Mouse (Mus musculus) kidney, embryonic 16.5 days (tissue): ENCODE results near the gene Dgcr2. TPM values are rescaled to one million over a fixed set of nuclear protein-coding genes. Genes with fewer than 3 reads are reported as not detected.

Source experiments
- ATAC-seq: fragments of 200-750 bp; cut with Nextera tagmentation; 2 replicates; pipeline ENCODE4 v1.8.0; 2017; ENCODE audit warnings: moderate TSS enrichment; ENCODE audit not compliant: low FRiP score, low TSS enrichment
- H3K27ac ChIP-seq: fragments of 300-500 bp; sonication (generic); 2 replicates; pipeline ENCODE4 v1.5.1; 2014; ENCODE audit warnings: low read length
- H3K27me3 ChIP-seq: fragments of 300-500 bp; sonication (generic); 2 replicates; pipeline ENCODE4 v1.6.1; 2014; ENCODE audit warnings: low read length, control low read depth, mixed read lengths; ENCODE audit not compliant: insufficient read depth
- H3K36me3 ChIP-seq: fragments of 300-500 bp; sonication (generic); 2 replicates; pipeline ENCODE4 v1.6.1; 2014; ENCODE audit warnings: low read length, control low read depth, mixed read lengths; ENCODE audit not compliant: insufficient read depth
- H3K4me1 ChIP-seq: fragments of 300-500 bp; sonication (generic); 2 replicates; pipeline ENCODE4 v1.6.1; 2014; ENCODE audit warnings: low read length, control low read depth, mixed read lengths; ENCODE audit not compliant: insufficient read depth
- H3K4me2 ChIP-seq: fragments of 300-500 bp; sonication (generic); replicated peaks from 2 replicates; pipeline ENCODE4 v1.6.1; 2014; ENCODE audit warnings: low read depth, low read length
- H3K4me3 ChIP-seq: fragments of 300-500 bp; sonication (generic); 2 replicates; pipeline ENCODE4 v1.5.1; 2014; ENCODE audit warnings: mild to moderate bottlenecking, low read length
- H3K9ac ChIP-seq: fragments of 300-500 bp; sonication (generic); replicated peaks from 2 replicates; pipeline ENCODE4 v1.6.1; 2014; ENCODE audit warnings: low read length
- H3K9me3 ChIP-seq: fragments of 300-500 bp; sonication (generic); 2 replicates; pipeline ENCODE4 v1.6.1; 2016; ENCODE audit warnings: low read length, control low read depth
- WGBS: fragments of 180-500 bp; shearing (Covaris S2); extraction: QIAGEN DNeasy Blood & Tissue Kit; methylation state at CpG from one replicate; pipeline ENCODE4 v1.1.7; 2014; 5-methylcytosine and 5-hydroxymethylcytosine counted together
- polyA plus RNA-seq: library from polyadenylated mRNA; unstranded; fragments of >200 nt; fragmentation: Nextera tagmentation; extraction: Ambion mirVana; gene quantifications from 2 replicates; pipeline ENCODE4 v1.2.1, GENCODE M21; 2015

Dgcr2 gene
- polyA plus RNA-seq, 1 experiment from 2014 or later: 107 TPM

- Histone ChIP-seq H3K9me3 (no peaks in the 10 kb centered on the region), H3K9ac (no peak within 1 kb of the TSS), H3K36me3 (peaks cover 22% of the 10 kb centered on the region), H3K27me3 (peaks cover 46% of the 10 kb centered on the region), H3K27ac (no peak within 1 kb of the TSS), H3K4me2 (no peak within 1 kb of the TSS), H3K4me3 (no peak within 1 kb of the TSS), H3K4me1 (peaks cover 3% of the 10 kb centered on the region)
- WGBS: 71% methylated on average over 6 of the region's 6 CpGs
- ATAC-seq: no peak
Measured at GRCm38 (mm10) chr16:17838051-17838450, 60.3 kb downstream of the Dgcr2 start, which contains the start of gene Car15. Car15 (minus strand) TSS chr16:17838364.

GRCm38 (mm10) chr16:17835481-17835880, 62.9 kb downstream of the Dgcr2 start:
- Histone ChIP-seq H3K4me2 (no peak overlapping the region), H3K4me1 (peaks cover 4% of the 10 kb centered on the region), H3K9me3 (no peaks in the 10 kb centered on the region), H3K9ac (no peak overlapping the region), H3K36me3 (no peaks in the 10 kb centered on the region), H3K27me3 (peaks cover 71% of the 10 kb centered on the region), H3K27ac (no peak overlapping the region), H3K4me3 (no peak overlapping the region)
- ATAC-seq: no peak
- 43% methylated on average over 13 of the region's 13 CpGs for WGBS

- Histone ChIP-seq H3K9me3 (no peaks in the 10 kb centered on the region), H3K27me3 (peaks cover 72% of the 10 kb centered on the region), H3K4me2 (peak overlapping the region; percentile 100; the same call in 1 of the 2 replicates), H3K4me3 (peak overlapping the region; percentile 58; the same call in 1 of the 2 replicates), H3K27ac (no peak overlapping the region), H3K36me3 (no peaks in the 10 kb centered on the region), H3K9ac (no peak overlapping the region), H3K4me1 (peaks cover 4% of the 10 kb centered on the region)
- 56% methylated on average over 7 of the region's 7 CpGs for WGBS
- ATAC-seq: no peak
Measured at GRCm38 (mm10) chr16:17834543-17834942, 63.8 kb downstream of the Dgcr2 start.

- Histone ChIP-seq H3K27ac (no peak overlapping the region), H3K4me1 (peaks cover 4% of the 10 kb centered on the region), H3K4me2 (peak overlapping the region; percentile 100), H3K9ac (peak overlapping the region; percentile 60), H3K9me3 (no peaks in the 10 kb centered on the region), H3K4me3 (peak overlapping the region; percentile 58), H3K27me3 (peaks cover 72% of the 10 kb centered on the region), H3K36me3 (no peaks in the 10 kb centered on the region)
- peak; percentile 27; the same call in 1 of the 2 replicates for ATAC-seq
- WGBS: under 1% methylated on average over 81 of the region's 103 CpGs
Measured at GRCm38 (mm10) chr16:17833681-17834399, 64.5 kb downstream of the Dgcr2 start.

- Histone ChIP-seq H3K36me3 (no peaks in the 10 kb centered on the region), H3K4me3 (peak overlapping the region; percentile 58), H3K9me3 (no peaks in the 10 kb centered on the region), H3K4me2 (peak overlapping the region; percentile 100), H3K27me3 (peaks cover 74% of the 10 kb centered on the region), H3K4me1 (peaks cover 4% of the 10 kb centered on the region), H3K9ac (peak overlapping the region; percentile 60), H3K27ac (no peak overlapping the region)
- WGBS: under 1% methylated on average over 29 of the region's 37 CpGs
- ATAC-seq: peak; percentile 2; the same call in 1 of the 2 replicates
Measured at GRCm38 (mm10) chr16:17833321-17833680, 65.1 kb downstream of the Dgcr2 start.

GRCm38 (mm10) chr16:17832821-17833220, 65.5 kb downstream of the Dgcr2 start, which contains the start of gene B830017H08Rik:
B830017H08Rik (plus strand) TSS chr16:17833121.
- peaks cover 4% of the 10 kb centered on the region for H3K4me1 ChIP-seq
- H3K27me3 ChIP-seq: peaks cover 77% of the 10 kb centered on the region
- H3K9me3 ChIP-seq: no peaks in the 10 kb centered on the region
- 32% methylated on average over 7 of the region's 7 CpGs for WGBS
- H3K9ac ChIP-seq: peak within 1 kb of the TSS; percentile 60
- no peaks in the 10 kb centered on the region for H3K36me3 ChIP-seq
- H3K4me3 ChIP-seq: peak within 1 kb of the TSS; percentile 58
- ATAC-seq: no peak
- H3K4me2 ChIP-seq: peak within 1 kb of the TSS; percentile 100
- H3K27ac ChIP-seq: no peak within 1 kb of the TSS

- no peak overlapping the region for H3K4me2 ChIP-seq
- 16% methylated on average over 11 of the region's 11 CpGs for WGBS
- H3K27me3 ChIP-seq: peaks cover 72% of the 10 kb centered on the region
Measured at GRCm38 (mm10) chr16:17831781-17832180, 66.6 kb downstream of the Dgcr2 start.

GRCm38 (mm10) chr16:17830385-17831178, 67.8 kb downstream of the Dgcr2 start:
- no peak overlapping the region for H3K4me2 ChIP-seq
- peaks cover 60% of the 10 kb centered on the region for H3K27me3 ChIP-seq
- H3K9ac ChIP-seq: no peak overlapping the region
- WGBS: 64% methylated on average over 10 of the region's 10 CpGs
- no peaks in the 10 kb centered on the region for H3K9me3 ChIP-seq
- H3K27ac ChIP-seq: no peak overlapping the region
- H3K36me3 ChIP-seq: no peaks in the 10 kb centered on the region
- peak; percentile 57; the same call in 1 of the 2 replicates for ATAC-seq
- no peak overlapping the region for H3K4me3 ChIP-seq
- H3K4me1 ChIP-seq: peaks cover 4% of the 10 kb centered on the region

More at GRCm38 (mm10) chr16:17831781-17832180, 66.6 kb downstream of the Dgcr2 start:
- no peaks in the 10 kb centered on the region for H3K9me3 ChIP-seq
- no peak overlapping the region for H3K27ac ChIP-seq
- H3K36me3 ChIP-seq: no peaks in the 10 kb centered on the region
- no peak overlapping the region for H3K9ac ChIP-seq
- peaks cover 4% of the 10 kb centered on the region for H3K4me1 ChIP-seq
- no peak overlapping the region for H3K4me3 ChIP-seq
- ATAC-seq: no peak

GRCm38 (mm10) chr16:17828867-17829266, 69.5 kb downstream of the Dgcr2 start:
- ATAC-seq: no peak; the same call in 1 of the 2 replicates
- no peak overlapping the region for H3K4me2 ChIP-seq
- H3K27me3 ChIP-seq: peaks cover 43% of the 10 kb centered on the region
- no peak overlapping the region for H3K4me3 ChIP-seq
- H3K9me3 ChIP-seq: no peaks in the 10 kb centered on the region
- 65% methylated on average over 3 of the region's 3 CpGs for WGBS
- H3K36me3 ChIP-seq: no peaks in the 10 kb centered on the region
- peaks cover 4% of the 10 kb centered on the region for H3K4me1 ChIP-seq
- H3K9ac ChIP-seq: no peak overlapping the region
- H3K27ac ChIP-seq: no peak overlapping the region
